Mouse (Mus musculus): ENCODE measurements around the gene Hist3h2a.

Gene Hist3h2a

GRCm38 (mm10) chr11:58993091-58993670 is 38.7 kb downstream of the Hist3h2a start:
- DNase-seq (ENCODE audit: low spot score): no peak

- DNase-seq (ENCODE audit: low spot score): no peak
Measured at GRCm38 (mm10) chr11:58994337-58994826, 39.9 kb downstream of the Hist3h2a start.

GRCm38 (mm10) chr11:58995061-58995806 is 40.7 kb downstream of the Hist3h2a start:
- DNase-seq (ENCODE audit: low spot score): no peak

- DNase-seq (ENCODE audit: low spot score): no peak
Measured at GRCm38 (mm10) chr11:58995807-58996370, 41.4 kb downstream of the Hist3h2a start.

- no peak for DNase-seq (ENCODE audit: low spot score)
Measured at GRCm38 (mm10) chr11:58997541-58997940, 43.1 kb downstream of the Hist3h2a start.

- no peak for DNase-seq (ENCODE audit: low spot score)
Measured at GRCm38 (mm10) chr11:58999158-58999557, 44.7 kb downstream of the Hist3h2a start.

GRCm38 (mm10) chr11:58999830-59000229 is 45.3 kb downstream of the Hist3h2a start:
- DNase-seq (ENCODE audit: low spot score): no peak

GRCm38 (mm10) chr11:59000635-59001034 is 46.1 kb downstream of the Hist3h2a start:
- DNase-seq (ENCODE audit: low spot score): no peak

- DNase-seq (ENCODE audit: low spot score): no peak
Measured at GRCm38 (mm10) chr11:59002327-59003079, 48.0 kb downstream of the Hist3h2a start.

Measured in urinary bladder, postnatal 10 days (tissue).